Mouse (Mus musculus) gastrocnemius, adult 2 months (tissue): ENCODE data around the gene Rhox2f. TPM values are rescaled to one million over a fixed set of nuclear protein-coding genes. Genes with fewer than 3 reads are reported as not detected.
"Not testable (repeated sequence)": the region's sequence is repeated elsewhere in the genome, so short reads cannot be mapped to it uniquely, and the experiment has no call there.

Experiments
- DNase-seq: peaks from one replicate; pipeline ENCODE4 v3.0.0; 2022
- H3K27ac ChIP-seq: fragments of 200-600 bp; 2 replicates; pipeline ENCODE4 v1.8.1; 2022; ENCODE audit warnings: mild to moderate bottlenecking
- H3K4me3 ChIP-seq: fragments of 200-600 bp; 2 replicates; pipeline ENCODE4 v1.8.1; 2022; ENCODE audit warnings: mild to moderate bottlenecking, moderate library complexity
- intact Hi-C: fragments of 180-260 bp; cut with DNase I; formaldehyde crosslinking; loops from one replicate; pipeline ENCODE4 v1.15.1; 2025
- long read RNA-seq, 2 experiments: library from polyadenylated mRNA; stranded (forward); transcript quantifications; one replicate each; pipeline ENCODE4 v2.0.0; 2021
- total RNA-seq, 2 experiments: library from RNA; stranded (reverse); gene quantifications; 2 replicates each; pipeline ENCODE4 v1.2.3; 2021

Rhox2f gene
- not detected for total RNA-seq
- long read RNA-seq, experiment 1 = 0 reads
- long read RNA-seq, experiment 2 = 0 reads

GRCm38 (mm10) chrX:37571105-37571504, at the start of gene Rhox2f:
TSS of gene Rhox2f (plus strand) at chrX:37571405.
- intact Hi-C loops, H3K4me3 ChIP-seq, DNase-seq, H3K27ac ChIP-seq: not testable (repeated sequence)

- DNase-seq, H3K4me3 ChIP-seq, intact Hi-C loops, H3K27ac ChIP-seq: not testable (repeated sequence)
Observed at GRCm38 (mm10) chrX:37530152-37530551, 41.1 kb upstream of the Rhox2f start, which contains the start of gene Rhox2e. TSS of gene Rhox2e (plus strand) at chrX:37530452.

DNA sequence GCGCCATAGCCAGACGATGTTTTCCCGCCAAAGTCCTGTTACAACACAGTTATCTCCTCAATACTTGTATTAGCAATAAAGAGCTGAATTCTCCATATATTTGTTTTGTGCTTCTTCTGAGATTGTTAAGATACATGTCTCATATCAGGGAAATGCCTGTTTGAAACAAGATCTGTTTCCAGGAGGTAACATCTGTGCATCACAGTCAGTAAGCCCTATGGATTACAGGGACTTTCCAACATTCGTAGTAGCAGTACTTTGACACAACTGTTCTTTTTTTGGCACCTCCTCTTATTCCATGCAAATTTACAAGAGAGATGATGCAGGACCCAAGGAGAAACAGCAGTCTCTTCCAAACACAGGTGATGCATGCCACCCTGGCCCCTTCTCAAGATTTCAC, 29.5 kb upstream of the Rhox2f start, which contains the start of gene Rhox3e:
TSS of gene Rhox3e (plus strand) at position 301 of the 400 bp plus-strand sequence.
- DNase-seq, H3K27ac ChIP-seq, intact Hi-C loops, H3K4me3 ChIP-seq: not testable (repeated sequence)

GRCm38 (mm10) chrX:37557112-37557511, 14.1 kb upstream of the Rhox2f start, which contains the start of gene Rhox4e:
TSS of gene Rhox4e (plus strand) at chrX:37557412.
- intact Hi-C loops, H3K27ac ChIP-seq, DNase-seq, H3K4me3 ChIP-seq: not testable (repeated sequence)

DNA sequence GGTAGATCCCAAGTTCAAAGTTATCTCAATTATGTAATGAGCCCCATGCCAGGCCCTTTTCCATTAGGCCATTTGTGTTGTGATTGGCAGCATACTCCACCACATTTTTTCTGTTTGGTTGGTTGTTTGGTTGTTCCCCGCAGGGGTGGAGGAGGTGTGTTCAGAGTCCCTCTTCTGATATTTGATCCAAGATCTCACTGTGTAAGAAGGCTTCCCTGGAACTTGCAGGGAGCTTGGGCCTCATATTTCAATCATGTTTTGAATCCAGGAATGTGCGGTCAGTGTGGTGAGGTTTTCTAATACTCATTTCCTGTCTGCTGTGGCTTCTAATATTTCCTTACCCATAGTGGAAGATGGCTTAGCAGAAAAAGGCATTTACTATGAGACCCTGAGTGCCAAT, 1.4 kb downstream of the Rhox2f start:
- H3K4me3 ChIP-seq, DNase-seq, intact Hi-C loops, H3K27ac ChIP-seq: not testable (repeated sequence)

GRCm38 (mm10) chrX:37580692-37581091, 9.5 kb downstream of the Rhox2f start, which contains the start of gene Rhox3f:
TSS of gene Rhox3f (plus strand) at chrX:37580992.
- intact Hi-C loops, H3K4me3 ChIP-seq, DNase-seq: not testable (repeated sequence)
- H3K27ac ChIP-seq = peak within 1 kb of the TSS; percentile 54

GRCm38 (mm10) chrX:37607604-37608003, 36.4 kb downstream of the Rhox2f start, which contains the start of gene Rhox4f:
TSS of gene Rhox4f (minus strand) at chrX:37607704.
- H3K4me3 ChIP-seq, H3K27ac ChIP-seq, DNase-seq, intact Hi-C loops: not testable (repeated sequence)

Other genes starting within 250 kb of the Rhox2f start
- not detected for gene Rhox3a2, start 191.4 kb upstream of the Rhox2f start, total RNA-seq
- not detected for gene Rhox4a2, start 180.6 kb upstream of the Rhox2f start, total RNA-seq
- gene Rhox2b, start 159.3 kb upstream of the Rhox2f start, total RNA-seq = not detected
- gene Rhox4b, start 138.9 kb upstream of the Rhox2f start, total RNA-seq = not detected
- not detected for gene Rhox2c, start 117.7 kb upstream of the Rhox2f start, total RNA-seq
- not detected for gene Rhox3c, start 112.8 kb upstream of the Rhox2f start, total RNA-seq
- not detected for gene Rhox4c, start 91.1 kb upstream of the Rhox2f start, total RNA-seq
- gene Rhox2d, start 78.0 kb upstream of the Rhox2f start, total RNA-seq = not detected
- not detected for gene Rhox4d, start 57.0 kb upstream of the Rhox2f start, total RNA-seq
- not detected for gene Rhox2e, start 41.0 kb upstream of the Rhox2f start, total RNA-seq
- gene Rhox3e, start 29.4 kb upstream of the Rhox2f start, total RNA-seq = not detected
- not detected for gene Rhox4e, start 14.0 kb upstream of the Rhox2f start, total RNA-seq
- gene Rhox3f, start 9.6 kb downstream of the Rhox2f start, total RNA-seq = not detected
- not detected for gene Rhox4f, start 36.3 kb downstream of the Rhox2f start, total RNA-seq
- gene Rhox3g, start 57.2 kb downstream of the Rhox2f start, total RNA-seq = not detected
- not detected for gene Rhox2g, start 72.1 kb downstream of the Rhox2f start, total RNA-seq
- gene Rhox4g, start 79.9 kb downstream of the Rhox2f start, total RNA-seq = not detected
- not detected for gene Rhox3h, start 97.4 kb downstream of the Rhox2f start, total RNA-seq
- not detected for gene Rhox2h, start 101.9 kb downstream of the Rhox2f start, total RNA-seq
- not detected for gene Rhox5, start 233.4 kb downstream of the Rhox2f start, total RNA-seq